Mouse (Mus musculus) myocyte (in vitro differentiated cells): ENCODE measurements around the gene Ptk7. TPM values are rescaled to one million over a fixed set of nuclear protein-coding genes. Genes with fewer than 3 reads are reported as not detected.

Source experiments
- H3K27me3 ChIP-seq: one replicate; pipeline ENCODE4 v1.6.1; 2011; ENCODE audit not compliant: control insufficient read depth, insufficient read depth, insufficient read length
- H3K36me3 ChIP-seq: one replicate; pipeline ENCODE4 v1.6.1; 2011; ENCODE audit not compliant: control insufficient read depth, insufficient read depth
- H3K4me2 ChIP-seq: one replicate; pipeline ENCODE4 v1.6.1; 2011; ENCODE audit warnings: low read depth, control low read depth
- H3K4me3 ChIP-seq: one replicate; pipeline ENCODE4 v1.5.1; 2011; ENCODE audit warnings: mild to moderate bottlenecking, control low read depth, moderate library complexity
- H3K79me2 ChIP-seq: one replicate; pipeline ENCODE4 v1.6.1; 2011; ENCODE audit not compliant: control insufficient read depth, insufficient read depth
- H3ac ChIP-seq: one replicate; pipeline ENCODE4 v1.6.1; 2011; ENCODE audit not compliant: control insufficient read depth, insufficient read length
- CEBPB ChIP-seq: IDR thresholded peaks from 2 replicates; pipeline ENCODE4 v1.6.1; 2011; ENCODE audit warnings: mild to moderate bottlenecking, moderate library complexity; ENCODE audit not compliant: poor library complexity, insufficient read depth, severe bottlenecking
- E2F4 ChIP-seq: IDR thresholded peaks from one replicate; pipeline ENCODE4 v1.6.1; 2011; ENCODE audit warnings: mild to moderate bottlenecking, control low read depth, moderate library complexity; ENCODE audit not compliant: insufficient read depth
- MAX ChIP-seq: IDR thresholded peaks from one replicate; pipeline ENCODE4 v1.6.1; 2011; ENCODE audit warnings: low read depth, mild to moderate bottlenecking, control low read depth
- MYOD1 ChIP-seq, 3 experiments: IDR thresholded peaks; one replicate each; pipeline ENCODE4 v1.6.1; 2011; ENCODE audit warnings: control low read depth in 2 of 3, low read depth in 2 of 3, mild to moderate bottlenecking in 2 of 3, moderate library complexity in 1 of 3; ENCODE audit not compliant: insufficient read length in 2 of 3, control insufficient read depth in 1 of 3
- MYOG ChIP-seq, 3 experiments: IDR thresholded peaks; one replicate each; pipeline ENCODE4 v1.6.1; 2011; ENCODE audit warnings: control low read depth in 2 of 3, low read depth in 2 of 3, mild to moderate bottlenecking in 2 of 3; ENCODE audit not compliant: insufficient read length in 2 of 3, control insufficient read depth in 1 of 3, insufficient read depth in 1 of 3
- POLR2A ChIP-seq: IDR thresholded peaks from one replicate; pipeline ENCODE4 v1.6.1; 2011; ENCODE audit warnings: low read depth, mild to moderate bottlenecking, control low read depth, moderate library complexity; ENCODE audit not compliant: insufficient read length
- POLR2AphosphoS2 ChIP-seq: IDR thresholded peaks from one replicate; pipeline ENCODE4 v1.6.1; 2011; ENCODE audit warnings: low read depth, control low read depth; ENCODE audit not compliant: insufficient read length
- REST ChIP-seq: IDR thresholded peaks from one replicate; pipeline ENCODE4 v1.6.1; 2011; ENCODE audit warnings: mild to moderate bottlenecking, control low read depth, moderate library complexity; ENCODE audit not compliant: insufficient read depth, insufficient read length
- SRF ChIP-seq: IDR thresholded peaks from one replicate; pipeline ENCODE4 v1.6.1; 2011; ENCODE audit warnings: low read depth; ENCODE audit not compliant: control insufficient read depth, insufficient read length
- TCF12 ChIP-seq: IDR thresholded peaks from one replicate; pipeline ENCODE4 v1.6.1; 2011; ENCODE audit warnings: mild to moderate bottlenecking, control low read depth; ENCODE audit not compliant: poor library complexity, insufficient read depth, severe bottlenecking
- TCF3 ChIP-seq: IDR thresholded peaks from one replicate; pipeline ENCODE4 v1.6.1; 2011; ENCODE audit warnings: low read depth, control low read depth; ENCODE audit not compliant: insufficient read length
- USF1 ChIP-seq: IDR thresholded peaks from one replicate; pipeline ENCODE4 v1.6.1; 2011; ENCODE audit warnings: low read depth, mild to moderate bottlenecking, control low read depth, moderate library complexity
- polyA plus RNA-seq: library from polyadenylated mRNA; unstranded; fragments of >200 nt; fragmentation: generic; extraction: Trizol; gene quantifications from one replicate; pipeline ENCODE4 v1.2.1, GENCODE M21; 2012; ENCODE audit warnings: missing spikeins

Ptk7 gene
- polyA plus RNA-seq, 1 experiment, result 15.6 TPM

- no peak within 1 kb of the TSS for H3K4me3 ChIP-seq
- no peak within 1 kb of the TSS for H3K4me2 ChIP-seq
- H3K79me2 ChIP-seq, result peaks cover 9% of the 10 kb centered on the region
- H3K36me3 ChIP-seq, result peaks cover 9% of the 10 kb centered on the region
- no peak within 1 kb of the TSS for H3ac ChIP-seq
- no peaks in the 10 kb centered on the region for H3K27me3 ChIP-seq
- TF ChIP-seq CEBPB (no peak), REST (no peak), POLR2AphosphoS2 (peak; percentile 25), TCF12 (no peak), SRF (no peak), USF1 (no peak)
Observed at GRCm38 (mm10) chr17:46545813-46546564, 83.3 kb downstream of the Ptk7 start, which contains the start of gene Cul9. Cul9 (minus strand) TSS chr17:46546388.

DNA sequence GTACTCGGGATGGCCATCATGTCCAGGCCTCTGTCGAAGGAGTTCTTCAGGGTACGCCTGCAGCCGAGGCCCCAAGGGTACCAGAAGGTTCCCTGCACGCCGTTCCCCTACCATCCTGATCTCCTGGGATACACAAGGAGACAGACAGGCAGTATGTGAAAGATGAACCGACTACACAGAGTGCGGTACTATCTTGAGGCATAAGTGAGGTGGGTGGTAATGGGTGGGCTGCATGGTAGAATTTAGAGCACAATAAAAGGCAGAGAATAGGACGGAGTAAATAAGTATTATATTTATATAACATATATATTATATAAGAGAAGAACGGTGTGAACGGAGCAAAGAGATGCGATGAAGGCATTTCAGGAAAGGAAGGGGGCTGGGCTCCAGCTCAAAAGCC, 85.6 kb downstream of the Ptk7 start:
- H3K36me3 ChIP-seq, result peaks cover 3% of the 10 kb centered on the region
- no peak overlapping the region for H3K4me2 ChIP-seq
- H3K4me3 ChIP-seq, result no peak overlapping the region
- no peaks in the 10 kb centered on the region for H3K27me3 ChIP-seq
- H3K79me2 ChIP-seq, result no peaks in the 10 kb centered on the region
- H3ac ChIP-seq, result no peak overlapping the region
- TF ChIP-seq TCF3, result no peak
- TF ChIP-seq MYOG (IDR thresholded peaks at IDR 0.05; ENCODE audit: control insufficient read depth in 1 of 3, insufficient read depth in 1 of 3, insufficient read length in 2 of 3, low read depth in 2 of 3), result no peak
- TF ChIP-seq MAX, result no peak
- no peak for TF ChIP-seq TCF12
- no peak for TF ChIP-seq USF1

- H3K4me2 ChIP-seq, result no peak overlapping the region
- no peak overlapping the region for H3ac ChIP-seq
- no peaks in the 10 kb centered on the region for H3K36me3 ChIP-seq
- no peaks in the 10 kb centered on the region for H3K79me2 ChIP-seq
- TF ChIP-seq E2F4, result no peak
- TF ChIP-seq POLR2AphosphoS2, result no peak
- no peak for TF ChIP-seq USF1
- TF ChIP-seq TCF3, result no peak
- TF ChIP-seq TCF12, result no peak
- no peak for TF ChIP-seq SRF
- no peak for TF ChIP-seq POLR2A
- TF ChIP-seq CEBPB, result no peak
- TF ChIP-seq MYOD1 (IDR thresholded peaks at IDR 0.05; ENCODE audit: control insufficient read depth in 1 of 3, insufficient read length in 2 of 3, low read depth in 2 of 3), result no peak
- TF ChIP-seq MAX, result no peak
- no peak for TF ChIP-seq REST
- no peak for TF ChIP-seq MYOG (IDR thresholded peaks at IDR 0.05; ENCODE audit: control insufficient read depth in 1 of 3, insufficient read depth in 1 of 3, insufficient read length in 2 of 3, low read depth in 2 of 3)
- peaks cover 24% of the 10 kb centered on the region for H3K27me3 ChIP-seq
- H3K4me3 ChIP-seq, result no peak overlapping the region
Observed at GRCm38 (mm10) chr17:46525579-46526307, 103.6 kb downstream of the Ptk7 start.

DNA sequence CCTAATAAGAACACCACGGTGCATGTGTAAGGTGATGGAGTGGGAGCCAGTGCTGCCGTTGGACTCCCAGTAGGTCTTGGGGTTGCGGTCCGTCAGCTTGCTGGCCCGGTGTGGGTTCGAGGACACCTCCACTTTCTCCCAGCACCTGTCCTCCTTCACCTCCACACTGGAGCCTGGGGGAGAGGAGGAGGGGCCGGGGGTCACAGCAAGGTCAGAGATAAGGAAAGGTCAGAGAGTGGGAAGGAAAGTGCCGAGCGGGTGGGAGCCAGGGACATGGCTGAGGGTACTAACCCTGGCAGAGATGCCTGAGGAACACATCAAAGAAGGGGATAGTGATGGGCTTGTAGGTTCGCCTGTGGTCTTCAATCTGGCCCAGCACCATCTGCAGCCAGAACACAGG, 104.2 kb downstream of the Ptk7 start:
- Histone ChIP-seq H3K79me2 (no peaks in the 10 kb centered on the region), H3K27me3 (peaks cover 31% of the 10 kb centered on the region), H3K4me3 (no peak overlapping the region), H3K36me3 (no peaks in the 10 kb centered on the region), H3K4me2 (no peak overlapping the region), H3ac (no peak overlapping the region)
- no peak for TF ChIP-seq TCF3
- TF ChIP-seq CEBPB, result no peak
- TF ChIP-seq TCF12, result no peak
- TF ChIP-seq POLR2A, result no peak
- TF ChIP-seq REST, result no peak
- TF ChIP-seq SRF, result no peak

DNA sequence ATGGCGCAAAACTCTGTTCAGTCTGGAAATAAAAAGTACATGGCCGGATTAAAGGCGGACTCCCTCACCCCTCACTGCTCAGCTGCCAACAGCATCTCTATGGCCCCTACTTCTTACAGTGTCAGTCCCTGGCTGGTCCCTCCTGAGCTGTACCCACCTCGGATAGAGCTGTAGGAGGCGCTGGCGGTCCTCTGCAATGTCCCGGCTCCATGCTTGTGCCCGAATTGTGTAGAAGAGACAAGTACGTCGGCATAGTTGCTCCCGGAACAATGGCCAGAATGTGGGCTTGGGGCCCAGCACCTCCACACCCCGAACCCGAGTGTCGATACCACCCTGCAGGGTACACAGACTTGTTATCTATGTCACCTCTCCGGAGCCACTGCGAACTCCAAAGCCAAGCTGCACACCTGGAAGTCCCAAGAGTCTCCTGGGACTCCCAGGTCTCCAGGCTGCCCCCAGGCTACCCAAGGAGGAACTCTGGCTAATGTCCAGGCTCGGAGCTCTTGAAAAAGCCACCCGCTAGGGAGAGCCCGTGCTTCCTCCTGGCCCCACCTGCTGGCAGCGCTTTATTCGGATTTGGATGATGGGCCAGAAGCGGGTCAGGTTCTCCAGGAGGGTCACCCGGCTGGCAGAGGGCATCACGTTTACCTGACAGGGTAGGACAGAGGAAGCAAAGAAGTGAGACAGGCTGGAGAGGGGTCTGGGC, 107.2 kb downstream of the Ptk7 start:
- Histone ChIP-seq H3K79me2 (no peaks in the 10 kb centered on the region), H3ac (no peak overlapping the region), H3K4me2 (no peak overlapping the region), H3K4me3 (no peak overlapping the region), H3K27me3 (peaks cover 45% of the 10 kb centered on the region), H3K36me3 (no peaks in the 10 kb centered on the region)
- TF ChIP-seq TCF12 (no peak), CEBPB (no peak), SRF (no peak), MYOG (IDR thresholded peaks at IDR 0.05; ENCODE audit: control insufficient read depth in 1 of 3, insufficient read depth in 1 of 3, insufficient read length in 2 of 3, low read depth in 2 of 3) (no peak), TCF3 (no peak), E2F4 (no peak), MAX (no peak), REST (no peak), POLR2A (no peak), MYOD1 (IDR thresholded peaks at IDR 0.05; ENCODE audit: control insufficient read depth in 1 of 3, insufficient read length in 2 of 3, low read depth in 2 of 3) (no peak), USF1 (no peak), POLR2AphosphoS2 (no peak)
